Mouse (Mus musculus) small intestine, adult 2 months (tissue): Measurements from ENCODE around the gene Cyp1a1. TPM values are rescaled to one million over a fixed set of nuclear protein-coding genes. Genes with fewer than 3 reads are reported as not detected.

Source experiments
- H3K27ac ChIP-seq: fragments of 200-500 bp; 2 replicates; pipeline ENCODE4 v1.5.1; 2012; ENCODE audit warnings: low read depth, low read length, control low read depth, inconsistent platforms; ENCODE audit not compliant: insufficient read depth
- H3K27me3 ChIP-seq: fragments of 200-500 bp; 2 replicates; pipeline ENCODE4 v1.6.1; 2012; ENCODE audit warnings: mild to moderate bottlenecking, moderate library complexity, low read length, inconsistent platforms; ENCODE audit not compliant: control insufficient read depth, insufficient read depth
- H3K36me3 ChIP-seq: fragments of 200-500 bp; 2 replicates; pipeline ENCODE4 v1.6.1; 2012; ENCODE audit warnings: mild to moderate bottlenecking, low read length, control low read depth, inconsistent platforms; ENCODE audit not compliant: control insufficient read depth, insufficient read depth
- H3K4me1 ChIP-seq: fragments of 200-500 bp; 2 replicates; pipeline ENCODE4 v1.6.1; 2012; ENCODE audit warnings: low read length, inconsistent platforms, mixed read lengths; ENCODE audit not compliant: control insufficient read depth, insufficient read depth, insufficient read length
- H3K4me3 ChIP-seq: fragments of 200-500 bp; 2 replicates; pipeline ENCODE4 v1.5.1; 2012; ENCODE audit warnings: low read depth, mild to moderate bottlenecking, control low read depth, inconsistent platforms, low read length, moderate library complexity
- CTCF ChIP-seq: fragments of 200-500 bp; IDR thresholded peaks from 2 replicates; pipeline ENCODE4 v1.5.1; 2012; ENCODE audit warnings: low read depth, mild to moderate bottlenecking, control low read depth, inconsistent platforms, low read length, moderate library complexity, mixed read lengths; ENCODE audit not compliant: insufficient replicate concordance, insufficient read length; ENCODE audit errors: extremely low read depth
- POLR2A ChIP-seq: fragments of 200-500 bp; IDR thresholded peaks from 2 replicates; pipeline ENCODE4 v1.6.1; 2012; ENCODE audit warnings: low read depth, mild to moderate bottlenecking, control low read depth, inconsistent platforms, low read length, moderate library complexity
- WGBS: fragments of 180-500 bp; shearing (Covaris S2); methylation state at CpG from one replicate; pipeline ENCODE4 v1.1.7; 2018; 5-methylcytosine and 5-hydroxymethylcytosine counted together
- polyA plus RNA-seq: library from polyadenylated mRNA; depleted of rRNA; stranded (reverse); fragments of >200 nt; gene quantifications from 2 replicates; pipeline ENCODE4 v1.2.3, GENCODE M21; 2012

Gene Cyp1a1
- polyA plus RNA-seq, 1 experiment = 0.79 TPM

DNA sequence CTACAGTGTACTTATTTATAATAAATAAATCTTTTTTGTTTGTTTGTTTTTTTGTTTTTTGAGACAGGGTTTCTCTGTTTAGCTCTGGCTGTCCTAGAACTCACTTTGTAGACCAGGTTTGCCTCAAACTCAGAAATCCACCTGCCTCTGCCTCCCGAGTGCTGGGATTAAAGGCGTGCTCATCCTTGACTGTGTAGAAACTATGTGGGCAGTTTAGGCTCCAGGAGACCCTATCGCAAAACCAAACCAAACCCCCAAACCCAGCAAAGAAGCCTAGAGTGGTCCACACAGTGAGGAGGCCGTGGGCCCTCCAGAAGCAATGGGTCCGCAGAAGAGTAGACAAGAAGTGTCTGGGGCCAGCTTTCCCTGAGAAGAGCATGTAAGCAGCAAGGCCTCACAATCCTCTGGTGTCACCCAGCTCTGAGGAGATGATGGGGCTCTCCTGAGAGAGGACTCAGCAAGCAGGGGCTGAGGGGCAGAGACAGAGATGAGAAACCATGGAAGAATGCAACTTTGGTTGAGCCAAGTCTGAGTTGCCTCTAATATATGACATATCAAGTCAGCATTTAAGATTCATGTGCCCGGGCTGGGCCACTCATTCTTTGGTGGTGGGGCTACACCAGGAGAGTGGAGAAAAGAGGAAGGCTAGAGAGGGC, 37.5 kb upstream of the Cyp1a1 start:
- 93% methylated on average over 6 of the region's 6 CpGs for WGBS
- Histone ChIP-seq H3K4me1 (peaks cover 21% of the 10 kb centered on the region), H3K36me3 (no peaks in the 10 kb centered on the region), H3K27ac (peak overlapping the region; percentile 65), H3K4me3 (no peak overlapping the region), H3K27me3 (no peaks in the 10 kb centered on the region)
- no peak for TF ChIP-seq POLR2A
- no peak for TF ChIP-seq CTCF

DNA sequence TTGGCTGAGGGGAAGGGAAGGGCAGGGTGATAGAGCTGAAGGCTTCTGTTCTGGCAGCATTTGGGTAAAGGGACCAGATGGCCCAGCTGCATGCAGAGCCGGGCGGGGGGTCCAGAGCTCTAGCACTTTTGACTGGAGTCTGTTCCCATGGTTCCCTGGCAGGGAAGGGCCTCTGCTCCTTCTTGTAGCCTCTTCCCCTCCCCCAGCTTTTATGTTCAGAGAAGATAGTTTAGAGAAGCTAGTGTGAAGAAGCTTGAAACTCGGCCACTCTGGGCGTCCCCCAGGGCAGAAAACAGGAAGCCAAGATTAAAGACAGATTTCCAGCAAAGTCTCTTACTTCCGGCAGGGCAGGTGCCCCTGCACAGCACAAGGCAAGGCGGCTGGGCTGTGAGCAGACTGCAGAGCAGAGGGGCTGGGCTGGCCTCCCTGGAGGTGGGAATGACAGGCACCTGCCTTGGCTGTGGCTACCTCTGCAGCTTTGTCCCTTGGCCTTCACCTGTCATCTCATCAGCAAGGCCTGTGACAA, 36.9 kb upstream of the Cyp1a1 start:
- H3K4me1 ChIP-seq = peaks cover 21% of the 10 kb centered on the region
- H3K36me3 ChIP-seq = no peaks in the 10 kb centered on the region
- no peak overlapping the region for H3K4me3 ChIP-seq

DNA sequence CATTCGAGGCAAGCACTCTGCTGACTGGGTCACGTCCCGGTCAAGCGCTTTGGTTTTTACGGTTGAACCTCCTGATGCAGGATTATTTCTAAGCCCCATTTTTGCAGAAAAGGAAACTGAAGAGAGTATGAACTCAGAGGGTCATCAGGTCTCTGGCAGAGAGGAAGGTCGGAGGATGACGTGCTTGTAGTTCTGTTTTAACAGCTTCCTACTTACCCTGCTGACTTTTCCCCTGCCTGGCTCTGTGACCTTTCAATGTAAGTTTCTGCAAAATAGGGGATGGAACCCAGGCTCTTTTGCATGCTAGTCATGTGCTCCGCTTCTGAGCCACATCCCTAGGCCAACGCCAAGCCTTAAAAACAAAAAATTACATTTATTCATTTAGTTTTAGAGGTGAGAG, 35.4 kb upstream of the Cyp1a1 start:
- WGBS = 84% methylated on average over 9 of the region's 9 CpGs
- TF ChIP-seq CTCF = no peak
- peak overlapping the region; percentile 50 for H3K27ac ChIP-seq

More for the DNA sequence above, 36.9 kb upstream of the Cyp1a1 start:
- WGBS = 58% methylated on average over 6 of the region's 6 CpGs
- no peaks in the 10 kb centered on the region for H3K27me3 ChIP-seq
- TF ChIP-seq CTCF = no peak
- TF ChIP-seq POLR2A = 0 out of 2 replicates have a peak, but pooled peaks have one; percentile 18
- peak overlapping the region; percentile 65 for H3K27ac ChIP-seq

DNA sequence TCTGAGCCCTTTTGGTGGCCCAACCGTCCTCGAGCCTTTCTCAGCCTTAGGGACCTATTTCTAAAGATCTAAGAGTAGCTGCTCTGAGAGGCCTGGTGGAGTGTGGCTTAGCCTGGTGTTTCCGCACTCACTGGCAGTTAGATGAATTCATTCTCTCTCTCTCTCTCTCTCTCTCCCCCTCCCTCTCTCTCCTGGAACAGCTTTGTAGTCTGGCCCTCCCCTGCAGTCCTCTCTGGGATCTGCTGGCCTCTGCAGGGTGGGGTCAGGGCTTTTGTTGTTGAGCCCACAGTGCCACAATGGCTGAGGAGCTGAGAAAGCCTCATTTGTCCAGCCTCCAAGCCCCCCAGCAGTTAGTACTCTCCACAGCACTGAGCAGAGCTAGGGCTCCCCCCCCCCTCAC, 34.9 kb upstream of the Cyp1a1 start:
- H3K27ac ChIP-seq = peak overlapping the region; percentile 7; the same call in 1 of the 2 replicates
- 87% methylated on average over 3 of the region's 3 CpGs for WGBS
- no peaks in the 10 kb centered on the region for H3K27me3 ChIP-seq
- H3K4me1 ChIP-seq = peaks cover 11% of the 10 kb centered on the region
- no peaks in the 10 kb centered on the region for H3K36me3 ChIP-seq
- TF ChIP-seq POLR2A (no peak), CTCF (no peak)
- no peak overlapping the region for H3K4me3 ChIP-seq

More for the DNA sequence above, 35.4 kb upstream of the Cyp1a1 start:
- peaks cover 15% of the 10 kb centered on the region for H3K4me1 ChIP-seq
- no peak overlapping the region for H3K4me3 ChIP-seq
- H3K36me3 ChIP-seq = no peaks in the 10 kb centered on the region
- H3K27me3 ChIP-seq = no peaks in the 10 kb centered on the region

DNA sequence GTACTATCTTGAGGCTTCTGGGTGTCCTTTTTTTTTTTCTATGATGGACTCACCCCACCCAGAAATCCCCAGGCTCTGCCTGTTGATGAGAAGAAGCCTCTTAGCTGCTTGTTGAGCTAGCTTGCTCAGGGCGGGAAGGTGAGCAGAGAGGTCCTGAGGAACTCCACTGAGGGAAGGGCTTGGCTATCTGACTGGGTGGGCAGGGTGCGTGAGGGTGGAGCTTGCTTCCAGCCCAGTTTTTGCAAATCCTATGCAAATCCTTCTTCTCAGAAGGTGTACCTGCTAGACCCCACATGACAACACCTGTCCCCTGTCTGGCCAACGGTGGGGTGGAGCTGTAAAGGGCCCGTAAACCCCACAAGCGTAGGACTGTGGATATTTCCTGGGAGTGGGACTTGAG, 34.4 kb upstream of the Cyp1a1 start, which contains the start of gene Csk:
Gene Csk (minus strand): TSS at position 349 of the 400 bp plus-strand sequence.
- H3K4me3 ChIP-seq = no peak within 1 kb of the TSS
- no peaks in the 10 kb centered on the region for H3K36me3 ChIP-seq
- TF ChIP-seq POLR2A (no peak), CTCF (no peak)
- peak within 1 kb of the TSS; percentile 7; the same call in 1 of the 2 replicates for H3K27ac ChIP-seq
- peaks cover 9% of the 10 kb centered on the region for H3K4me1 ChIP-seq
- WGBS = 80% methylated on average over 5 of the region's 5 CpGs
- no peaks in the 10 kb centered on the region for H3K27me3 ChIP-seq

DNA sequence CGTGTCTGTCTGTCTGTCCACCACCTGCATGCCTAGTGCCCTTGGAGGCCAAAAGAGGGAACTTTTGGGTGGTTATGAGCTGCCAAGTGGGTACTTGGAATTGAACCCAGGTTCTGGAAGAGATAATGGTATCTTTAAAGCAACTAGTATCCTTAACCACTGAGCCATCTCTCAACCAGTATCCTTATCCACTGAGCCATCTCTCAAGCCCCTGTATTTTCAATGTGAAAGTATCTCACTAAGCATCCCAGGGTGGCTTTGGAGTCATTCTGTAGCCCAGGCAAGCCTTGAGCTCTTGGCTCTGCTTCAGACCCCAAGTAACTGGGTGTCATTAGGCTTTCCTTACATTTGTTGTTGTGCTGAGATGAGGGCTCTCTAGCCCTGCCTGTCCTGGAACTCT, 32.8 kb upstream of the Cyp1a1 start:
- peaks cover 2% of the 10 kb centered on the region; the same call in 1 of the 2 replicates for H3K4me1 ChIP-seq
- H3K27ac ChIP-seq = no peak overlapping the region
- H3K27me3 ChIP-seq = no peaks in the 10 kb centered on the region
- WGBS = 95% methylated on average over 1 of the region's 1 CpGs
- no peak overlapping the region for H3K4me3 ChIP-seq
- TF ChIP-seq CTCF = no peak
- no peak for TF ChIP-seq POLR2A
- H3K36me3 ChIP-seq = no peaks in the 10 kb centered on the region

DNA sequence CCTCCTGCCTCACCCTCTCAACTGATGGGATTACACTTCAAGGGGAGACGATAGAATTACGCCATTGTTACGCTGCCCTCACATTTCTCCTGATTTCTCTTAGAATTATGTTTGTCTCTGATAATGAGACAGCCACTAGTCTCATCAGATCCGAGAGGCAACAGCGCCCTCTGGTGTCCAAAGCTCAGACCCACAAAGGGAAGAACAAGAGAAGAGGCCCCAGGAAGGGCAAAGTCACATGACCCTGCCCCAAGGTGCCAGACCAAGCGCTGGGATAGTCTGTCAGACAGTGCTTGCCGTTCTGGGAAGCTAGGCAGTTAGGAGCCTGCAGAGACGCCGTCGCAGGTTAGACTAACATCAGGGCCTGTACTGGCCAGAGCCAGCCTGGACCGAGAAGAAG, 32.0 kb upstream of the Cyp1a1 start:
- no peak for TF ChIP-seq POLR2A
- TF ChIP-seq CTCF = peak; percentile 97; the same call in 1 of the 2 replicates
- no peaks in the 10 kb centered on the region for H3K36me3 ChIP-seq
- WGBS = 3% methylated on average over 11 of the region's 11 CpGs
- no peak overlapping the region for H3K4me3 ChIP-seq
- no peak overlapping the region for H3K27ac ChIP-seq
- H3K4me1 ChIP-seq = peaks cover 4% of the 10 kb centered on the region; the same call in 1 of the 2 replicates
- H3K27me3 ChIP-seq = no peaks in the 10 kb centered on the region
